Mouse (Mus musculus) neural tube, embryonic 13.5 days (tissue): Measurements from ENCODE around the gene 6820408C15Rik. TPM values are rescaled to one million over a fixed set of nuclear protein-coding genes. Genes with fewer than 3 reads are reported as not detected.

ENCODE experiments used
- ATAC-seq: fragments of 200-750 bp; cut with Nextera tagmentation; 2 replicates; pipeline ENCODE4 v1.8.0; 2017; ENCODE audit warnings: low read depth, mild to moderate bottlenecking, moderate TSS enrichment, moderate library complexity
- H3K27ac ChIP-seq: fragments of 300-500 bp; sonication (generic); replicated peaks from 2 replicates; pipeline ENCODE4 v1.5.1; 2015; ENCODE audit warnings: moderate library complexity, mild to moderate bottlenecking, inconsistent platforms
- H3K27me3 ChIP-seq: fragments of 300-500 bp; sonication (generic); 2 replicates; pipeline ENCODE4 v1.6.1; 2015; ENCODE audit warnings: mild to moderate bottlenecking, inconsistent platforms
- H3K36me3 ChIP-seq: fragments of 300-500 bp; sonication (generic); 2 replicates; pipeline ENCODE4 v1.6.1; 2015; ENCODE audit warnings: mild to moderate bottlenecking, inconsistent platforms
- H3K4me1 ChIP-seq: fragments of 300-500 bp; sonication (generic); replicated peaks from 2 replicates; pipeline ENCODE4 v1.6.1; 2015; ENCODE audit warnings: inconsistent platforms
- H3K4me2 ChIP-seq: fragments of 300-500 bp; sonication (generic); 2 replicates; pipeline ENCODE4 v1.6.1; 2015; ENCODE audit warnings: inconsistent platforms, mild to moderate bottlenecking, moderate library complexity
- H3K4me3 ChIP-seq: fragments of 300-500 bp; sonication (generic); 2 replicates; pipeline ENCODE4 v1.5.1; 2015; ENCODE audit warnings: mild to moderate bottlenecking, inconsistent platforms
- H3K9ac ChIP-seq: fragments of 300-500 bp; sonication (generic); 2 replicates; pipeline ENCODE4 v1.6.1; 2015; ENCODE audit warnings: moderate library complexity, mild to moderate bottlenecking, inconsistent platforms
- H3K9me3 ChIP-seq: fragments of 300-500 bp; sonication (generic); 2 replicates; pipeline ENCODE4 v1.6.1; 2016; ENCODE audit warnings: inconsistent platforms
- WGBS: fragments of 180-500 bp; shearing (Covaris S2); methylation state at CpG from one replicate; pipeline ENCODE4 v1.1.7; 2015; 5-methylcytosine and 5-hydroxymethylcytosine counted together
- polyA plus RNA-seq: library from polyadenylated mRNA; unstranded; fragments of >200 nt; fragmentation: Nextera tagmentation; extraction: Ambion mirVana; gene quantifications from 2 replicates; pipeline ENCODE4 v1.2.1, GENCODE M21; 2015

Gene 6820408C15Rik
- polyA plus RNA-seq, 1 experiment from 2014 or later: 0.67 TPM

DNA sequence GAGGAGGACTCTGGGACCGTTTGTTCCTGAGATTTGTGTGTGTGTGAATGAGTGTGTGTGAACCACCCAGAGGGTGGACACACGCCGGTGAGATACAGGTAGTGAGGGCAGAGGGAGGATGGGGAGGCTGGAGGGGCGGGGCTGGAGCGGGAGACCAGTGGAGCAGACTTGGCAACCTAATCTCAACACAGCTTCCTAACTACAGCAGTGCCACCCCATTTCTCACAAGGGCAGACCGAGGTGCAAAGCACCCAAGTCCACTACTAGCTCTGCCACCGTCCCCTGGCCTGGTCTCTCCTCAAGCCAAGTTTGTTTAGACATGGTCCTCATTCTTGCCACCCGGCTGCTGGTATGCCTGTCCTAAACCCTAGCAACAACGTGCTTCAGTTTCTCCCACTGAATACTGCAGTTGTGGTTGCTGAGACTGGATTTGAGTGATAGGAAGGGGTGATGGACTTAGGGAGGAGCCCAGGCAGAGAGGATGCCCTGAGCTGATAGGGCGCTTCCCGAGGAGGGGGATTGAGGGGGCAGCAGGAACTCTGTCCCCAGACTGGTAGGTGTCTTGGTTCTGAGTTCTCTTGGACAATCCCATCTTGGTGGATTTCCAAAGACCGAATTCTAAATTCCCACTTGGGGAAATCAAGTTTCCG lies 20.0 kb upstream of the 6820408C15Rik start:
- WGBS: 28% methylated on average over 12 of the region's 13 CpGs
- H3K27ac ChIP-seq: peak overlapping the region; percentile 100
- peak overlapping the region; percentile 98 for H3K4me2 ChIP-seq
- H3K9ac ChIP-seq: peak overlapping the region; percentile 98
- H3K4me1 ChIP-seq: peaks cover 49% of the 10 kb centered on the region
- H3K36me3 ChIP-seq: peaks cover 14% of the 10 kb centered on the region
- H3K4me3 ChIP-seq: peak overlapping the region; percentile 84
- H3K27me3 ChIP-seq: no peaks in the 10 kb centered on the region
- no peak for ATAC-seq
- no peaks in the 10 kb centered on the region for H3K9me3 ChIP-seq

DNA sequence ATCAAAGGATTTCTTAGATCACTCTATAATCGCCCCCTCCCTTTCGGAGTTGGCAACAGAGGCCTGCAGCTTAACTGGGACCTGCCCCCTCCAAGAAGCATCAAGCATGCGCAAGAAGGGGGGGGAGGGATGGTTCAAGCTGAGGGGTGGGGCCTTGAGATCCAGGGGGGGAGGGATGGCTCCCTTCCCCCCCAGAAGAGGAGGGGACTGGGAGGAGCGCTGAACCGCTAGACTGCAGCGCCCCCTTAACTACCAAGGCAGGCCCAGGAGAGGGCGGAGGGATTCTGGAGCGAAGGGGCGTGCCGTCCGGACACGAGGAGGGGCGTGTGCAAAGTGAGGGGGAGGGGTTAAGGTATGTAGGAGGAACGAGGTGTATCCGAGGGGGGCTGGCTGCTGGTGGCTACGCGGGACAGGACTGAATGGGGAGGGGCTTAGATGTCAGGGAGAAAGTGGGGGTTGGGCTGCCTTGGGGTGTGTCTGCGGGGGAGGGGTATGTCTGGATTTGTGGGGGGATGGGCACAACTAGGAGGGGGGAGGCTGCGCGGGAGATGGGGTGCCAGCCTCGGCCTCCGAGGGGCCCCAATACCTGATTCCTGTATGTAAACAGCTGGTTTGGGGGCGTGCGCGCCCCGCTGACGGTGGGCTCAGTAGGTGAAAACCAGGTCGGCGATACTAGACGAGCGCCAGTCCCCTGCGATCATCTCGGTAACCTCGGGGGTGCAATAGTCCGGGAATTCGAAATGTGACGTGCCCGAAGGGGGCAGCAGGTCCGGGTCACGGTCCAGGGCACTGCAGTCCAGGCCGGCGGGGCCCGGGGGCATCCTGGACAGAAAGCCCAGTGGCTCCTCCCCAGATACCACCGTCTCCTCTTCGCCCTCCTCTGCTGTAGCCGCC lies 19.0 kb upstream of the 6820408C15Rik start:
- peak overlapping the region; percentile 98 for H3K9ac ChIP-seq
- peaks cover 54% of the 10 kb centered on the region for H3K4me1 ChIP-seq
- under 1% methylated on average over 45 of the region's 46 CpGs for WGBS
- H3K27ac ChIP-seq: peak overlapping the region; percentile 100
- H3K36me3 ChIP-seq: peaks cover 14% of the 10 kb centered on the region
- H3K9me3 ChIP-seq: no peaks in the 10 kb centered on the region
- no peaks in the 10 kb centered on the region for H3K27me3 ChIP-seq
- H3K4me3 ChIP-seq: peak overlapping the region; percentile 84
- ATAC-seq: peak; percentile 64
- H3K4me2 ChIP-seq: peak overlapping the region; percentile 98

DNA sequence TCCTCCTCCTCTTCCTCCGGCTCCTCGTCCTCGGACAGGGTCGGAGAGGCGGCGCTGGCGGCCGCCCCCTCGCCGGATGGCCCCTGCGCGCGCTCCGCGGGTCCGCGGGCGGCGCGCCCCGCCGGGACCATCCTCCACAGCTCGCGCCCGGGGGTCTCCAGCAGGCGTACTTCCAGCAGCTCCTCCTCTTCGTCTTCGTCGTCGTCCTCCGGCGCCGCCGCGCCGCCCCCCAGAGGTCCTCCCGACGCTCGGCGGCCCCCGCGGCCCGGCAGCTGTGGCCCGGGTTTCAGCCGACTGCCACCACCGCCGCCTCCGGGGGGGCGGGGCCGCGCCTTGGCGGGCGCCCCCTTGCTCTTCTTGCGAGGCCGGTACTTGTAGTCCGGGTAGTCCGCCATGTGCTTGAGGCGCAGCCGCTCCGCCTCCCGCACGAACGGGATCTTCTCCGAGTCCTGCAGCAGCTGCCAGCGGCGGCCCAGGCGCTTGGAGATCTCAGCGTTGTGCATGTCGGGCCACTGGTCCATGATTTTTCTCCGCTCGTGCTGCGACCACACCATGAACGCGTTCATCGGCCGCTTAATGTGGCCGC lies 18.3 kb upstream of the 6820408C15Rik start:
- 1% methylated on average over 67 of the region's 77 CpGs for WGBS
- H3K9me3 ChIP-seq: no peaks in the 10 kb centered on the region
- peaks cover 54% of the 10 kb centered on the region for H3K4me1 ChIP-seq
- peak overlapping the region; percentile 100 for H3K27ac ChIP-seq
- peaks cover 14% of the 10 kb centered on the region for H3K36me3 ChIP-seq
- peak; percentile 4; the same call in 1 of the 2 replicates for ATAC-seq
- H3K4me2 ChIP-seq: peak overlapping the region; percentile 98
- H3K4me3 ChIP-seq: peak overlapping the region; percentile 84
- H3K27me3 ChIP-seq: no peaks in the 10 kb centered on the region
- peak overlapping the region; percentile 98 for H3K9ac ChIP-seq

DNA sequence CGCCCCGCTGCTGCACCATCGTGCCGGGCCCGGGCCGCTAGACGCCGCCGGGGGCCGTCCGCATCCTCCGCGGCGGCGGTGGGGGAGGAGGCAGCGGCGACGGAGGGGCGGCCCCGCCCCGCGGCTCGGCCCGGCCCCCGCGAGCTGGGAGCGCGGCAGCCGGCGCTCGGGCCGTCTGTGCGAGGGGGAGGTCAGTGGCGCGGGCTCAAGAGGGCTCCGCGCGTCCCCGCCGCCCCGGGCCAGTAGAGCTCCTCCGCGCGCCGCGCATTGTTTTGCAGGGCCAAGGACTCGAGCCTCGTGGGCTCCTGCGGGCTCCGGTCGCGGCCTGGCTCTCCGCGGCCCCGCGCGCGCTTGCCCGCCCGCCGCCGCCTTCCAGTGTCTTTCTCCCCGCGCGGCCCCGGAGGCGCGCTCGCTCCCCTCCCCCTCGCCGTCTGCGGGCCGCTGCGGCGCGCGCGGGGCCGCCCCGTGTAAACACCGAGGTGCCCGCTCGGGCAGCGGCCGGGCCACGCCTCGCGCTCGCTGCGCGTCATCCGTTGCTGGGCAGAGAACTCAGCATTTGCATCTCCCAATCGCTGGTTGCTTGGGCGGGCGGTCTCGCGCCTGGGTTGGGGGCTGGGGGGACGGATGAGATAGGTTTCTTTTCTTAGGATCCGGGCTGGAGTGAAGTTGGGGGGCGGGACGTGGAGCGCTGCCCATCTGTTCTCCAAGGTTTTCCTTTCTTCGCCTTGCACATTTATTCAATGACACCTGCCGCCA lies 17.5 kb upstream of the 6820408C15Rik start, which contains the start of gene Sox12:
Gene Sox12, minus strand, starts transcription at position 384 of the 756 bp plus-strand sequence.
- ATAC-seq: peak; percentile 71
- H3K9ac ChIP-seq: peak within 1 kb of the TSS; percentile 98
- under 1% methylated on average over 84 of the region's 104 CpGs for WGBS
- no peaks in the 10 kb centered on the region for H3K9me3 ChIP-seq
- H3K27me3 ChIP-seq: no peaks in the 10 kb centered on the region
- peak within 1 kb of the TSS; percentile 100 for H3K27ac ChIP-seq
- peaks cover 14% of the 10 kb centered on the region for H3K36me3 ChIP-seq
- H3K4me2 ChIP-seq: peak within 1 kb of the TSS; percentile 98
- H3K4me1 ChIP-seq: peaks cover 52% of the 10 kb centered on the region
- peak within 1 kb of the TSS; percentile 84 for H3K4me3 ChIP-seq

- peak overlapping the region; percentile 98 for H3K9ac ChIP-seq
- H3K4me1 ChIP-seq: peaks cover 44% of the 10 kb centered on the region
- H3K4me3 ChIP-seq: peak overlapping the region; percentile 84
- peaks cover 11% of the 10 kb centered on the region for H3K36me3 ChIP-seq
- peak overlapping the region; percentile 98 for H3K4me2 ChIP-seq
- H3K9me3 ChIP-seq: no peaks in the 10 kb centered on the region
- WGBS: under 1% methylated on average over 38 of the region's 38 CpGs
- H3K27me3 ChIP-seq: no peaks in the 10 kb centered on the region
- peak; percentile 75 for ATAC-seq
- H3K27ac ChIP-seq: peak overlapping the region; percentile 100
Measured at GRCm38 (mm10) chr2:152398691-152399090, 16.7 kb upstream of the 6820408C15Rik start.

DNA sequence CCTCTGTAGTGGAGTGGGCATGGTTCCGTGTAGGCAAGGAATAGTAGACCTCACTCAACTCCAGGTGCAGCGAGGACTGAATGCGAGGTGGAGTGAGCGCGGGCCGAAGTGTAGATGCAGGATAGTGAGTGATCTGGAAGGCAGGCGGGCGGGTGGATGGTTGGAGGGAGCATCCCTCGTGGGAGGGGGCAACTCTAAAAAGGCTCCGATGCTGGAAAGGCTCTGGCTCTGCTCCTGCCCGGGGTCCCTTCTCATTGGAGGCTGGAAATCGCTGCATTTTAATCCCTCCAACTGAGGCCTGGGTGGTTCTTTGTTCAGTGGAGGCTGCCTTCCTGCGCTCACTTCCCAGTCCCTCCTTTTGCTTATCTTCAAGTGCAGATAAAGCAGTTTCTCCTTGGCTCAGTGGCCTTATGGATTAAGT lies 16.3 kb upstream of the 6820408C15Rik start:
- peak overlapping the region; percentile 84 for H3K4me3 ChIP-seq
- peak overlapping the region; percentile 100 for H3K27ac ChIP-seq
- no peaks in the 10 kb centered on the region for H3K27me3 ChIP-seq
- peak overlapping the region; percentile 98 for H3K9ac ChIP-seq
- 1% methylated on average over 13 of the region's 13 CpGs for WGBS
- peaks cover 40% of the 10 kb centered on the region for H3K4me1 ChIP-seq
- peak overlapping the region; percentile 98 for H3K4me2 ChIP-seq
- H3K36me3 ChIP-seq: peaks cover 7% of the 10 kb centered on the region
- no peaks in the 10 kb centered on the region for H3K9me3 ChIP-seq
- no peak; the same call in none of the 2 replicates for ATAC-seq

DNA sequence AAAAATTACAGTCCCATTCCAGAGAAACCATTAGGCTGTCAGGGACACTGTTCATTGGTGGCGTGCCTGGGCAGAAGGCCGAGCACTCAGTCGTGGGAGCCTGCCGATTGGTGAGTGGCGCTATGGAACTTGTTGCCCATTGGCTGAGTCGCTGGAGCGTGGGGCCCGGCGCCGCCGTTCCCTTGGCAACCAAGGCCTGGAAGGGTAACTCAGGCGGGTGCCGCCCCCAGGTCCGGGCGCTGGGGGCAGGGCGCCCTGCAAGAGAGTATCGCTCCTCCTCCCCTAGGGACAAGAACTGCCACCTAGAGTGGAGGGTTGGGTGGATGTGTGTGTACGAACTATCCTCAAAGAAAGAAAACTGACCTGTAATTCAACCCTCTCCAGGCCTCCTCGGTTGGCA lies 9.3 kb upstream of the 6820408C15Rik start:
- peak; percentile 94 for ATAC-seq
- Histone ChIP-seq H3K27ac (peak overlapping the region; percentile 70), H3K4me1 (peaks cover 33% of the 10 kb centered on the region), H3K9me3 (no peaks in the 10 kb centered on the region), H3K36me3 (no peaks in the 10 kb centered on the region), H3K27me3 (no peaks in the 10 kb centered on the region), H3K9ac (peak overlapping the region; percentile 66), H3K4me2 (peak overlapping the region; percentile 64), H3K4me3 (peak overlapping the region; percentile 35)
- under 1% methylated on average over 19 of the region's 19 CpGs for WGBS

- no peak overlapping the region for H3K4me3 ChIP-seq
- no peaks in the 10 kb centered on the region for H3K27me3 ChIP-seq
- peak overlapping the region; percentile 97 for H3K27ac ChIP-seq
- no peak overlapping the region for H3K9ac ChIP-seq
- H3K9me3 ChIP-seq: no peaks in the 10 kb centered on the region
- H3K4me1 ChIP-seq: peaks cover 60% of the 10 kb centered on the region
- H3K36me3 ChIP-seq: no peaks in the 10 kb centered on the region
- ATAC-seq: no peak
- 83% methylated on average over 6 of the region's 6 CpGs for WGBS
- H3K4me2 ChIP-seq: no peak overlapping the region
Measured at GRCm38 (mm10) chr2:152409781-152410180, 5.6 kb upstream of the 6820408C15Rik start.

DNA sequence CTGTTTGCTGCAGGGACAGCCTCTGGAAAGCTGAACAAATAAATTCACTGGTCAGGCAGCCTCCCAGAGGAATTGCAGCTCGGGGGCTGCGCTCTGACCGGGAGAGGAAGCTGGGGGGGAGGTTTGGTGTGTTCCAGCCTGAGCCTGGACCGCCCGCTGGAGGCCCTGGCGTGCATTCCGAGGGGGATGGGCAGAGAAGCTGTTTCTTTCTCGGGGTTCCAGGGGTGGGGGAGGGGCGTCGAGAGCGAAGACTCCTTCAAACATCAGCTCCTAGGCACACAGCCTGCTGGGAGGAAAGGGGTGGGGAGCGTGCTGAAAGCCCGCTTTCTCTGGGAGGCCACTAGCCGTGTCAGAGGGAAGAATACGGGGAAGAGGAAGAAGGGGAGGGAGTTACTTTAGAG lies 4.4 kb upstream of the 6820408C15Rik start:
- H3K9me3 ChIP-seq: no peaks in the 10 kb centered on the region
- H3K4me3 ChIP-seq: peak overlapping the region; percentile 92
- H3K27ac ChIP-seq: peak overlapping the region; percentile 97
- ATAC-seq: peak; percentile 61
- peak overlapping the region; percentile 98 for H3K4me2 ChIP-seq
- 1% methylated on average over 15 of the region's 15 CpGs for WGBS
- no peaks in the 10 kb centered on the region for H3K27me3 ChIP-seq
- peak overlapping the region; percentile 96 for H3K9ac ChIP-seq
- H3K36me3 ChIP-seq: no peaks in the 10 kb centered on the region
- peaks cover 61% of the 10 kb centered on the region for H3K4me1 ChIP-seq

- WGBS: 7% methylated on average over 7 of the region's 7 CpGs
- peak overlapping the region; percentile 98 for H3K4me2 ChIP-seq
- H3K9me3 ChIP-seq: no peaks in the 10 kb centered on the region
- peak overlapping the region; percentile 92 for H3K4me3 ChIP-seq
- H3K27ac ChIP-seq: peak overlapping the region; percentile 97
- H3K9ac ChIP-seq: peak overlapping the region; percentile 96
- H3K4me1 ChIP-seq: peaks cover 58% of the 10 kb centered on the region
- no peaks in the 10 kb centered on the region for H3K27me3 ChIP-seq
- ATAC-seq: no peak
- no peaks in the 10 kb centered on the region for H3K36me3 ChIP-seq
Measured at GRCm38 (mm10) chr2:152411471-152411870, 3.9 kb upstream of the 6820408C15Rik start.

GRCm38 (mm10) chr2:152412526-152413157 lies 2.7 kb upstream of the 6820408C15Rik start:
- peak overlapping the region; percentile 98 for H3K4me2 ChIP-seq
- H3K4me1 ChIP-seq: peaks cover 56% of the 10 kb centered on the region
- H3K9ac ChIP-seq: peak overlapping the region; percentile 96

More at GRCm38 (mm10) chr2:152412526-152413157, 2.7 kb upstream of the 6820408C15Rik start:
- no peaks in the 10 kb centered on the region for H3K27me3 ChIP-seq
- no peaks in the 10 kb centered on the region for H3K36me3 ChIP-seq
- WGBS: 3% methylated on average over 15 of the region's 15 CpGs
- ATAC-seq: no peak
- H3K27ac ChIP-seq: peak overlapping the region; percentile 97
- no peaks in the 10 kb centered on the region for H3K9me3 ChIP-seq
- peak overlapping the region; percentile 92 for H3K4me3 ChIP-seq
